Mouse (Mus musculus) ovary, postnatal 14 days (tissue): ENCODE measurements at regions not wholly inside any gene's neighbourhood (a gene's known extent, or its start where the extent isn't known, plus 50 kb on each side); places are given as distances from the start of the nearest gene placed in this dataset.

ENCODE experiments used
- DNase-seq: peaks from one replicate; pipeline ENCODE4 v3.0.0; 2022; ENCODE audit warnings: low spot score

- DNase-seq = no peak
Measured at GRCm38 (mm10) chr2:114454901-114455300, 199.9 kb downstream of the Dph6 start.

- DNase-seq = no peak
Measured at GRCm38 (mm10) chr2:114450185-114450584, 204.6 kb downstream of the Dph6 start.

DNA sequence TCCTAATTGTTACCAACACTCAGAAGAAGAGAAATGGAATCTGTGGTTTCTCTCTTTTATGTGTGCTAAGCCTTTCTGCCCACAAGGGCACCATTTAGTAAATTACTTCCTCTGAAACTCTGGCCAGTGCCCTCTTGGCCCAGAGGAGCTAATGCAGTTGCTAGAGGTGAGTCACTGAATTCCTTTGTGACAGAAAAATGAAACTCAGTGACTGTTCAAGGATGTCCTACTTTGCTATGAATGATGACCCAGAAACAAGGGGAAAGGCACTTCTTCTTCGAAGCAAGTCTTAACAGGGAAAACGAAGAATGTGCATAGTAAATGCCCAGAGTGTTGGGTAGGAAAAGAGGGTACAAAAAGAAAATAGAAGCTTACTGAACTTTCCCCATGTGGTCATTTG lies 211.0 kb downstream of the Dph6 start:
- no peak for DNase-seq

- no peak for DNase-seq
Measured at GRCm38 (mm10) chr2:114440943-114441342, 213.8 kb downstream of the Dph6 start.

DNA sequence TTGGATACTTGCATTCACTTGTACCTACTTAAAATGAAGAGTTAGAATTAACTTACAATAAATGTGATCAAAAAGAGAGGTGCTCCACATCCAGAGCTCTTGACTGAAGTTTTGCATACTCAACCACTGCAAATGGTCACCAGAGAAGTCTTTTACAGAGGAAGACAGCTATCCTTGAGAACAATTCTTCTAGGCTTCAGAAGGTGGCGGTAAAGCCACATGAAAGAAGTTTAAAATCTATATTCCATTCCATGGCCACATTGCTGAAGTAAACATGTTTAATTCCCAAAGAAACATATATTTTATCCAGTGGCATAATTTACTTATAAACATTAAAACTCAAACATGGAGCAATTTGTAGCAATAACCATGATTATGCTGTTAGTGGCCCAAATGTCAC lies 215.1 kb downstream of the Dph6 start:
- DNase-seq = no peak

- DNase-seq = no peak
Measured at GRCm38 (mm10) chr2:114438048-114438447, 216.7 kb downstream of the Dph6 start.

DNA sequence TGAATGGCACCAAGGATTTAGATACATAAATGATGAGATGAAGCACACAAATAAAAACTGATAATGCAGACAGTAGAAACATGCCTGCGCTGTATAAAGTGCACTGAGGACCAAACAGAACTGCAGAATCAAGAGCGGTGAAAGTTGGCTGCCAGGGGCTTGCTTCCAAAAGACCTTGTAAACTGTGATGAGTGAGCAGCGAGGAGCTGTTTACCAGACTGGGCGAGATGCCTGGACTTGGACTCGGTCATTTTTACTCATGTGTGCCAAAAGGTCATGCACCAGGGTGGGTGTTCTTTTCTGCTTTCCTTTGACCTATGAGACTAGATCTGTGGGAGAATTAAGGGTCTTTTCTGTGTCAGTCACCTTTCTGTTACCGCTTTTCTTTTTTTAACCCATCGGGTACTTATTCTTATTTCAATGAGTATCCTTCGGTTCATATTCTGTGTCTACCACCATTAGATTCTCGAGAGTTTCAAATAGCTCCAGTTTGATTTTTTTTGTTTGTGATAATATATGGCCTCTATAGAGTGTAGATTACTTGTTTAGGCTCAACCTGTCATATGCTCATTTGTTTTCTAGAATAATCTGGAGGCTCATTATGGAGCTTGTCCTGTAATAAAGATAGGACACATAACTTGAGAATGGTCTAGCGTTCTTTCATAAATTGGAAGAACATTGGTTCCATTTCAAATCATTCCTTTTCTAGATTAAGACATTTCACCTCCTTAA lies 226.3 kb upstream of the Zfp770 start:
- DNase-seq = peak; percentile 56

DNA sequence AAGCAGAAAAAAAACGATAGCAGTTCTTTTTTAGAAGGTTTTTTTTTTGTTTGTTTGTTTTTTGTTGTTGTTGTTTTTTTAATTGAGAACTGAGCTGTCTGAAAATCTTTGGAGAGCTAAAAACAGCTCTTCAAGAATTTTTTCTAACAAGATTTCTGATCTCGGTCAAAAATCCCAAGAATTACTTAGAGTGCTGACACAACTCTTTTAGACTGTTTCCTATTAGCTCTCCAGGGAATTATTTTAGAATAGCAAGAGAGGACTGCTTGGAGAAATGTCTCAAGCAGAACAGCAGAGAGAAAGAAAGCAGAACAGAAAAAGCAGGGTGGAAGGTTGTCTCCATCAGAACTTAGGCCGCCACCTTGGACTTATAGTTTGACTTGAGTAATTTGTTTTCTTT lies 218.1 kb upstream of the Zfp770 start:
- DNase-seq = no peak

DNA sequence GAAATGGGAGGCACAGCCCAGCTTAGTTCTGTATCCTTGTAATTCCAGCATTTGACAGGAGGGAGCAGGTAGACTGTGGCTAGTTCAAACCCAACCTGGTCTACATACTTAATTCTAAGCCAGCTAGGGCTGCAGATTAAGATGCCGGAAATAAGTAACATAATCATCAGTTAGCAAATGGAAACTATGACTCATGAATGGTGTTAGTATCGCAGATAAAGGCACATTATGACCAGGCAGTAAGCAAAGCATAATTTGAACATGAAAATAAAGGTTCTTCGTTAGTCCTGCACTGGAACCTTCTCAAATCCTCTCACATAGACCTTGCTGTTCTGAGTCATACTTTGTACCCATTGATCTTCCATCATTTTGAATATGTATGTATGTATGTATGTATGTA lies 211.7 kb upstream of the Zfp770 start:
- DNase-seq = no peak

GRCm38 (mm10) chr2:114411940-114412715 lies 210.9 kb upstream of the Zfp770 start:
- no peak for DNase-seq

GRCm38 (mm10) chr2:114410717-114411116 lies 209.4 kb upstream of the Zfp770 start:
- DNase-seq = no peak

- no peak for DNase-seq
Measured at GRCm38 (mm10) chr2:114409542-114409941, 208.3 kb upstream of the Zfp770 start.

GRCm38 (mm10) chr2:114407408-114407807 lies 206.1 kb upstream of the Zfp770 start:
- DNase-seq = no peak

GRCm38 (mm10) chr2:114384566-114384965 lies 183.3 kb upstream of the Zfp770 start:
- no peak for DNase-seq

DNA sequence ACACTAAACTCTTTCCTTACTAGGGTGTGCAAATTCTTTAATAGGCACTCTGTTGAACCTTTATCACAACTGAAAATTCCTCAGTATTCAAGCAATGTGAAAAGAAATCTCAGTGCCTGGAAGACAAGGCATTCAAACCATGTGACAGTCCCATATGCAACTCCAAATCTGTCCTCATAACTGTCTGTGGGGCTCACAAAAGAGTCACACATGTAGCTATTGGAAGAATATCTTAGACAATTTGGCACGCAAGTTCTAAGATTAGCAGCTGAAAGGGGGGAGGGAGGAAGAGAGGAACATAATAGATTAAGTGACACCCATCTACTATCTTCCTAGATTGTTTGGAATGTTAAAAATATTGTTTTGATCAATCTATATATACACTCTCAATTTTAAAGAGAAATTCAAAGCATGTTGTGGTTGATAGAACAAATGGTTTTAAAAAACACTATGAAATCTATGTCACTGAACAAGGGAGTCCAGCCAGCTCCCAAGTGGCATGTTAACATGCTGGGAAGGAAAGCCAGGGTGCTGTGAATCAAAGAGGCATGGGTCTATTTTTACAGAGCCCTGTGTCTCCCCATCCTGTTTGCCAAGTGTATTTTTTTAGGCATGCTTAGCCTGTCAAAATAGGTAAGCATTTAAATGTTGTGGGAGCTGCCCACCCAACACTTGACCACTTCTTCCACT lies 177.7 kb upstream of the Zfp770 start:
- DNase-seq = no peak

GRCm38 (mm10) chr2:114373476-114373875 lies 172.2 kb upstream of the Zfp770 start:
- DNase-seq = no peak

GRCm38 (mm10) chr2:114353876-114354275 lies 152.6 kb upstream of the Zfp770 start:
- peak; percentile 6 for DNase-seq

GRCm38 (mm10) chr2:114340578-114341293 lies 139.5 kb upstream of the Zfp770 start:
- DNase-seq = no peak

GRCm38 (mm10) chr2:114301746-114302145 lies 100.5 kb upstream of the Zfp770 start:
- no peak for DNase-seq

DNA sequence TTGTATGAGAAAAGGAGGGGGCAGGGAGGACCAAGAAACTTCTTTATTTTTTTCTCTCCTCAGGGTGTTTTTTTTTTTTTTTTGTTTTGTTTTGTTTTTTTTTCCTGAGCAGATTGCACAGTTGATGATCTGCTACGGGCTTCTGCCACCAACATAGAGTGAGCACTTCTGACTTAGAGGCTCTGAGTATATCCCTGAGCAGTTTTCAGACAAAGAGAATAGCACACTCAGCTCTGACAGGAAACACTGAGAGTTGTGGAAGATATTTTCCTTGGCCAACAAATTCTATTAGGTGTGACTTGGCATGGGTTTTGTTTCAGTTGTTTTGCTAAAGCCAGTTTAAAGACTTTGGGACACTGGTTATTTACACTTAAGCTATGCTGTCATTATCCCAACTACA lies 93.8 kb upstream of the Zfp770 start:
- DNase-seq = no peak

DNA sequence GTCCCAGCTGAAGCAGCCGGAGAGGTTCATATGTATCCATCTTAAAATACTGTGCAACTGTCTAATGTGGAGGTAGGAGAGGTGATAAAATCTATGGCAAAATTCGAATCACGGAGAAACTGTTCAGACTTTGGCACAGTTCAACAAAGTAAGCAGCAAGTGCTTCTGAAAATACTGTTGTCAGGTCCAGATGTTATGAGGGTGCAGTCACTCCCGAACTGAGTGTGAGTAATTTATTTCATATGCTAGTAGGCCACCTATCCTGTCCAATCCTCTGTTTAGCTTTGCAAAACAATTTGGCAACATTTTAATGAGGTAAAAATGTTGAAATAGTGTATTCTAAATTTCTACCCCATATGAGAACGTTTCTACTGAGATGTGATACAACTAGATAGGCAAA lies 90.1 kb upstream of the Zfp770 start:
- DNase-seq = no peak

GRCm38 (mm10) chr2:114275536-114275935 lies 74.3 kb upstream of the Zfp770 start:
- DNase-seq = no peak
